Mouse (Mus musculus) stomach, postnatal 0 days (tissue): ENCODE data around the gene Bcl11a. TPM values are rescaled to one million over a fixed set of nuclear protein-coding genes. Genes with fewer than 3 reads are reported as not detected.

ENCODE experiments used
- ATAC-seq: fragments of 200-750 bp; cut with Nextera tagmentation; 2 replicates; pipeline ENCODE4 v1.8.0; 2017; ENCODE audit not compliant: low FRiP score, low TSS enrichment
- DNase-seq: peaks from one replicate; pipeline ENCODE4 v3.0.0-alpha.2; 2016; ENCODE audit warnings: low spot score
- H3K27ac ChIP-seq: fragments of 300-500 bp; sonication (generic); replicated peaks from 2 replicates; pipeline ENCODE4 v1.5.1; 2014; ENCODE audit warnings: mild to moderate bottlenecking, control low read depth
- H3K27me3 ChIP-seq: fragments of 300-500 bp; sonication (generic); 2 replicates; pipeline ENCODE4 v1.6.1; 2014; ENCODE audit warnings: low read length; ENCODE audit not compliant: control insufficient read depth, insufficient read depth
- H3K36me3 ChIP-seq: fragments of 300-500 bp; sonication (generic); 2 replicates; pipeline ENCODE4 v1.6.1; 2014; ENCODE audit warnings: low read length, mixed read lengths; ENCODE audit not compliant: control insufficient read depth, insufficient read depth
- H3K4me1 ChIP-seq: fragments of 300-500 bp; sonication (generic); replicated peaks from 2 replicates; pipeline ENCODE4 v1.6.1; 2014; ENCODE audit warnings: antibody characterized with exemption; ENCODE audit not compliant: control insufficient read depth, insufficient read depth
- H3K4me2 ChIP-seq: fragments of 300-500 bp; sonication (generic); replicated peaks from 2 replicates; pipeline ENCODE4 v1.6.1; 2014; ENCODE audit warnings: low read depth, mild to moderate bottlenecking, control low read depth, moderate library complexity
- H3K4me3 ChIP-seq: fragments of 300-500 bp; sonication (generic); 2 replicates; pipeline ENCODE4 v1.5.1; 2014; ENCODE audit warnings: low read depth, low read length, control low read depth
- H3K9ac ChIP-seq: fragments of 300-500 bp; sonication (generic); 2 replicates; pipeline ENCODE4 v1.6.1; 2014; ENCODE audit warnings: mild to moderate bottlenecking, low read length, control low read depth, mixed read lengths
- H3K9me3 ChIP-seq: fragments of 300-500 bp; sonication (generic); 2 replicates; pipeline ENCODE4 v1.6.1; 2016; ENCODE audit warnings: low read length; ENCODE audit not compliant: control insufficient read depth
- CTCF ChIP-seq: IDR thresholded peaks from 2 replicates; pipeline ENCODE4 v1.5.1; 2016; ENCODE audit warnings: antibody characterized with exemption, low read depth, mild to moderate bottlenecking, moderate library complexity
- EP300 ChIP-seq: optimal IDR thresholded peaks from 2 replicates; pipeline ENCODE3; 2016; ENCODE audit warnings: antibody characterized with exemption
- WGBS: fragments of 180-500 bp; shearing (Covaris S2); extraction: QIAGEN DNeasy Blood & Tissue Kit; methylation state at CpG from one replicate; pipeline ENCODE4 v1.1.7; 2014; 5-methylcytosine and 5-hydroxymethylcytosine counted together
- polyA plus RNA-seq: library from polyadenylated mRNA; unstranded; fragments of >200 nt; fragmentation: Nextera tagmentation; extraction: Ambion mirVana; gene quantifications from 2 replicates; pipeline ENCODE4 v1.2.1, GENCODE M21; 2015

Gene Bcl11a
- polyA plus RNA-seq, 1 experiment from 2014 or later: 10.5 TPM

- H3K4me3 ChIP-seq: no peak overlapping the region
- H3K27ac ChIP-seq: no peak overlapping the region
- H3K27me3 ChIP-seq: no peaks in the 10 kb centered on the region
- no peak for TF ChIP-seq EP300
- no peak for TF ChIP-seq CTCF
- no peak overlapping the region for H3K9ac ChIP-seq
- no peak overlapping the region for H3K4me2 ChIP-seq
- ATAC-seq (no peak), DNase-seq (no peak)
- WGBS: 97% methylated on average over 1 of the region's 1 CpGs
- no peaks in the 10 kb centered on the region for H3K36me3 ChIP-seq
- H3K9me3 ChIP-seq: no peaks in the 10 kb centered on the region
- H3K4me1 ChIP-seq: no peaks in the 10 kb centered on the region
These were observed 119.6 kb downstream of the Bcl11a start for GRCm38 (mm10) chr11:24197424-24197823.

- no peaks in the 10 kb centered on the region for H3K27me3 ChIP-seq
- ATAC-seq (no peak), DNase-seq (no peak)
- H3K9ac ChIP-seq: no peak overlapping the region
- no peaks in the 10 kb centered on the region; the same call in 1 of the 2 replicates for H3K4me1 ChIP-seq
- no peaks in the 10 kb centered on the region for H3K9me3 ChIP-seq
- TF ChIP-seq EP300 (no peak), CTCF (no peak)
- no peak overlapping the region for H3K4me3 ChIP-seq
- WGBS: 92% methylated on average over 3 of the region's 3 CpGs
- no peak overlapping the region for H3K27ac ChIP-seq
- no peak overlapping the region for H3K4me2 ChIP-seq
- H3K36me3 ChIP-seq: no peaks in the 10 kb centered on the region
These were observed 121.7 kb downstream of the Bcl11a start for GRCm38 (mm10) chr11:24199560-24199959.

- no peaks in the 10 kb centered on the region for H3K27me3 ChIP-seq
- ATAC-seq: no peak
- H3K4me2 ChIP-seq: no peak overlapping the region
- no peaks in the 10 kb centered on the region for H3K9me3 ChIP-seq
- no peak overlapping the region for H3K4me3 ChIP-seq
- no peak overlapping the region for H3K27ac ChIP-seq
- DNase-seq: no peak
- TF ChIP-seq CTCF (no peak), EP300 (no peak)
- no peaks in the 10 kb centered on the region for H3K36me3 ChIP-seq
- no peaks in the 10 kb centered on the region; the same call in 1 of the 2 replicates for H3K4me1 ChIP-seq
- 74% methylated on average over 5 of the region's 5 CpGs for WGBS
- H3K9ac ChIP-seq: no peak overlapping the region
These were observed 122.5 kb downstream of the Bcl11a start for GRCm38 (mm10) chr11:24200310-24200709.

GRCm38 (mm10) chr11:24201223-24201622 lies 123.4 kb downstream of the Bcl11a start:
- DNase-seq (no peak), ATAC-seq (no peak)
- Histone ChIP-seq H3K4me2 (no peak overlapping the region), H3K36me3 (no peaks in the 10 kb centered on the region), H3K4me1 (no peaks in the 10 kb centered on the region; the same call in 1 of the 2 replicates), H3K27ac (no peak overlapping the region), H3K4me3 (no peak overlapping the region), H3K27me3 (no peaks in the 10 kb centered on the region), H3K9ac (no peak overlapping the region), H3K9me3 (no peaks in the 10 kb centered on the region)
- WGBS: 84% methylated on average over 4 of the region's 4 CpGs
- TF ChIP-seq CTCF (no peak), EP300 (no peak)

DNA sequence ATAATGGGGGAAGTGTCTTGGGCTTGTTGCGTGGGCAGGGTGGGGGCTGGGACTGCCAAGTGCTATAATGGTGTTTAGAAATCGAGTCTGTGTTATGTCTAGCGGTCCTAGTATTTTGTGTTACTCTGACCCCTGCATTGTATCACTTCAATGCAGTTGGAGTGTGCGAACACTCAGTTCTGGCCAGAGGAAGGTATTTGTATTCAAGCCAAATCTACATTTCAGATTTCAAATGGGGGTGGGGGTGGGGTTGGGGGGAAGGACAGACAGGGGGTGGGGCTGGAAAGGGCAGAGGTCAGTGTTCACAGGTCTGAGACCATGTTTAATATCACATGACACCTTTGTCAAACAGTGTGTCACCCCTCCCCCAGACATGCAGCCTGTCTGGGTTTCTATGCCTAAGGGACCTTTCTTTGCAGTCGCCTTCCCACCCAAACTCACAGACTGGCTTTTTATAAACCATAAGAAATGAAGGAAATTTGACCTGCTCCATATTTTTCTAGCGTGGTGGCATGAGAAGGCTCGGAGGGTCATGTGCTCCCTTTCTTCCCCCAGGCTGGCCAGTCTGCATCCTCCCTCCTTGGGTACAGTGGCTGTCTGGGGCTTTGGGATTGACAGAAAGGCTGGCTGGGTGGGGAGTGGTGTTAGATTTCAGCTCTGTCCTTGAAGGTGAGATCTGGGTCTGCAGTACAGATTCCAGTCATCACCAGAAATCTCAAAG lies 124.9 kb downstream of the Bcl11a start:
- no peak overlapping the region for H3K4me3 ChIP-seq
- H3K9ac ChIP-seq: no peak overlapping the region
- no peak overlapping the region for H3K27ac ChIP-seq
- H3K4me2 ChIP-seq: 0 out of 2 replicates have a peak overlapping the region, but pooled peaks have one; percentile 14
- no peaks in the 10 kb centered on the region; the same call in 1 of the 2 replicates for H3K4me1 ChIP-seq
- no peaks in the 10 kb centered on the region for H3K27me3 ChIP-seq
- no peak for ATAC-seq
- no peaks in the 10 kb centered on the region for H3K36me3 ChIP-seq
- H3K9me3 ChIP-seq: no peaks in the 10 kb centered on the region
- TF ChIP-seq EP300: no peak
- TF ChIP-seq CTCF: no peak
- no peak for DNase-seq
- 25% methylated on average over 7 of the region's 7 CpGs for WGBS

- Histone ChIP-seq H3K9me3 (no peaks in the 10 kb centered on the region), H3K36me3 (no peaks in the 10 kb centered on the region), H3K4me2 (no peak overlapping the region), H3K4me3 (no peak overlapping the region), H3K9ac (no peak overlapping the region), H3K27ac (no peak overlapping the region), H3K4me1 (no peaks in the 10 kb centered on the region; the same call in 1 of the 2 replicates), H3K27me3 (no peaks in the 10 kb centered on the region)
- ATAC-seq (no peak), DNase-seq (no peak)
- TF ChIP-seq CTCF (no peak), EP300 (no peak)
- WGBS: 64% methylated on average over 1 of the region's 1 CpGs
These were observed 125.6 kb downstream of the Bcl11a start for GRCm38 (mm10) chr11:24203489-24203888.
